Mouse (Mus musculus) hindbrain, embryonic 14.5 days (tissue): ENCODE results near the gene Wwp2. TPM values are rescaled to one million over a fixed set of nuclear protein-coding genes. Genes with fewer than 3 reads are reported as not detected.

Source experiments
- ATAC-seq: fragments of 200-750 bp; cut with Nextera tagmentation; 2 replicates; pipeline ENCODE4 v1.8.0; 2017; ENCODE audit warnings: moderate number of reproducible peaks, mild to moderate bottlenecking, moderate TSS enrichment, moderate library complexity; ENCODE audit not compliant: low FRiP score
- DNase-seq: peaks from one replicate; pipeline ENCODE4 v3.0.0-alpha.2; 2015; ENCODE audit warnings: low spot score
- H3K27ac ChIP-seq: fragments of 300-500 bp; sonication (generic); 2 replicates; pipeline ENCODE4 v1.5.1; 2014; ENCODE audit warnings: mild to moderate bottlenecking, moderate library complexity
- H3K27me3 ChIP-seq: fragments of 300-500 bp; sonication (generic); 2 replicates; pipeline ENCODE4 v1.6.1; 2014; ENCODE audit warnings: mild to moderate bottlenecking, low read length, mixed read lengths; ENCODE audit not compliant: control insufficient read depth, insufficient read depth
- H3K36me3 ChIP-seq: fragments of 300-500 bp; sonication (generic); replicated peaks from 2 replicates; pipeline ENCODE4 v1.6.1; 2014; ENCODE audit not compliant: control insufficient read depth, insufficient read depth
- H3K4me1 ChIP-seq: fragments of 300-500 bp; sonication (generic); replicated peaks from 2 replicates; pipeline ENCODE4 v1.6.1; 2014; ENCODE audit warnings: antibody characterized with exemption, low read length, mixed read lengths; ENCODE audit not compliant: control insufficient read depth, insufficient read depth
- H3K4me2 ChIP-seq: fragments of 300-500 bp; sonication (generic); replicated peaks from 2 replicates; pipeline ENCODE4 v1.6.1; 2014; ENCODE audit warnings: mild to moderate bottlenecking, moderate library complexity
- H3K4me3 ChIP-seq: fragments of 300-500 bp; sonication (generic); replicated peaks from 2 replicates; pipeline ENCODE4 v1.5.1; 2014; ENCODE audit warnings: mild to moderate bottlenecking, low read length
- H3K9ac ChIP-seq: fragments of 300-500 bp; sonication (generic); 2 replicates; pipeline ENCODE4 v1.6.1; 2014
- H3K9me3 ChIP-seq: fragments of 300-500 bp; sonication (generic); 2 replicates; pipeline ENCODE4 v1.6.1; 2016; ENCODE audit warnings: low read length; ENCODE audit not compliant: control insufficient read depth
- WGBS: fragments of 180-500 bp; shearing (Covaris S2); extraction: QIAGEN DNeasy Blood & Tissue Kit; methylation state at CpG from one replicate; pipeline ENCODE4 v1.1.7; 2014; 5-methylcytosine and 5-hydroxymethylcytosine counted together
- polyA plus RNA-seq: library from polyadenylated mRNA; unstranded; fragments of >200 nt; fragmentation: Nextera tagmentation; extraction: Ambion mirVana; gene quantifications from 2 replicates; pipeline ENCODE4 v1.2.1, GENCODE M21; 2014

The Wwp2 gene
- polyA plus RNA-seq, 1 experiment from 2014 or later: 37.5 TPM

GRCm38 (mm10) chr8:107447713-107448112, 11.5 kb downstream of the Wwp2 start:
- Histone ChIP-seq H3K4me1 (no peaks in the 10 kb centered on the region), H3K27ac (no peak overlapping the region), H3K4me3 (no peak overlapping the region), H3K36me3 (peaks cover 2% of the 10 kb centered on the region; the same call in 1 of the 2 replicates), H3K9ac (no peak overlapping the region), H3K27me3 (no peaks in the 10 kb centered on the region), H3K4me2 (no peak overlapping the region), H3K9me3 (no peaks in the 10 kb centered on the region)
- no peak for DNase-seq
- no peak for ATAC-seq

- 64% methylated on average over 4 of the region's 4 CpGs for WGBS
- no peaks in the 10 kb centered on the region for H3K27me3 ChIP-seq
- H3K4me2 ChIP-seq: no peak overlapping the region
- no peak overlapping the region for H3K27ac ChIP-seq
- DNase-seq: no peak
- no peaks in the 10 kb centered on the region for H3K9me3 ChIP-seq
- ATAC-seq: no peak
- H3K36me3 ChIP-seq: peaks cover 9% of the 10 kb centered on the region
- no peak overlapping the region for H3K4me3 ChIP-seq
- no peak overlapping the region for H3K9ac ChIP-seq
- no peaks in the 10 kb centered on the region for H3K4me1 ChIP-seq
Observed at GRCm38 (mm10) chr8:107448382-107448889, 12.3 kb downstream of the Wwp2 start.

- ATAC-seq (no peak), DNase-seq (no peak)
- Histone ChIP-seq H3K27me3 (no peaks in the 10 kb centered on the region), H3K4me1 (no peaks in the 10 kb centered on the region), H3K9ac (no peak overlapping the region), H3K4me3 (no peak overlapping the region), H3K4me2 (no peak overlapping the region), H3K36me3 (peaks cover 14% of the 10 kb centered on the region), H3K27ac (no peak overlapping the region), H3K9me3 (no peaks in the 10 kb centered on the region)
- 30% methylated on average over 8 of the region's 8 CpGs for WGBS
Observed at GRCm38 (mm10) chr8:107449130-107449529, 13.0 kb downstream of the Wwp2 start.

- Histone ChIP-seq H3K36me3 (peaks cover 14% of the 10 kb centered on the region), H3K4me3 (no peak overlapping the region), H3K4me2 (no peak overlapping the region), H3K27ac (no peak overlapping the region), H3K9me3 (no peaks in the 10 kb centered on the region), H3K4me1 (no peaks in the 10 kb centered on the region), H3K9ac (no peak overlapping the region), H3K27me3 (no peaks in the 10 kb centered on the region)
- WGBS: 80% methylated on average over 6 of the region's 6 CpGs
- DNase-seq (no peak), ATAC-seq (no peak)
Observed at GRCm38 (mm10) chr8:107449655-107450054, 13.5 kb downstream of the Wwp2 start.

- H3K4me1 ChIP-seq: no peaks in the 10 kb centered on the region
- H3K36me3 ChIP-seq: peaks cover 24% of the 10 kb centered on the region
- 88% methylated on average over 13 of the region's 13 CpGs for WGBS
- ATAC-seq (no peak), DNase-seq (no peak)
- H3K27ac ChIP-seq: no peak overlapping the region
- H3K9ac ChIP-seq: no peak overlapping the region
- no peak overlapping the region for H3K4me3 ChIP-seq
- no peaks in the 10 kb centered on the region for H3K27me3 ChIP-seq
- H3K9me3 ChIP-seq: no peaks in the 10 kb centered on the region
- no peak overlapping the region for H3K4me2 ChIP-seq
Observed at GRCm38 (mm10) chr8:107451414-107452066, 15.4 kb downstream of the Wwp2 start.

- WGBS: 96% methylated on average over 11 of the region's 11 CpGs
- no peaks in the 10 kb centered on the region for H3K4me1 ChIP-seq
Observed at GRCm38 (mm10) chr8:107453386-107453785, 17.2 kb downstream of the Wwp2 start.

GRCm38 (mm10) chr8:107455268-107455667, 19.1 kb downstream of the Wwp2 start:
- H3K9me3 ChIP-seq: no peaks in the 10 kb centered on the region
- peaks cover 53% of the 10 kb centered on the region for H3K36me3 ChIP-seq
- no peak overlapping the region for H3K4me3 ChIP-seq
- H3K27me3 ChIP-seq: no peaks in the 10 kb centered on the region
- no peak overlapping the region for H3K27ac ChIP-seq
- no peaks in the 10 kb centered on the region for H3K4me1 ChIP-seq
- no peak overlapping the region for H3K9ac ChIP-seq
- 14% methylated on average over 3 of the region's 3 CpGs for WGBS
- H3K4me2 ChIP-seq: no peak overlapping the region
- DNase-seq (peak; percentile 69), ATAC-seq (no peak)

More at GRCm38 (mm10) chr8:107453386-107453785, 17.2 kb downstream of the Wwp2 start:
- no peak overlapping the region for H3K4me3 ChIP-seq
- no peak overlapping the region for H3K9ac ChIP-seq
- DNase-seq (no peak), ATAC-seq (no peak)
- no peak overlapping the region for H3K4me2 ChIP-seq
- no peaks in the 10 kb centered on the region for H3K9me3 ChIP-seq
- H3K36me3 ChIP-seq: peaks cover 37% of the 10 kb centered on the region
- no peaks in the 10 kb centered on the region for H3K27me3 ChIP-seq
- no peak overlapping the region for H3K27ac ChIP-seq

- no peak overlapping the region for H3K9ac ChIP-seq
- DNase-seq (no peak), ATAC-seq (no peak)
- WGBS: 89% methylated on average over 4 of the region's 4 CpGs
- H3K9me3 ChIP-seq: no peaks in the 10 kb centered on the region
- H3K27me3 ChIP-seq: no peaks in the 10 kb centered on the region
- no peak overlapping the region for H3K27ac ChIP-seq
- peaks cover 75% of the 10 kb centered on the region for H3K36me3 ChIP-seq
- H3K4me3 ChIP-seq: no peak overlapping the region
- H3K4me1 ChIP-seq: no peaks in the 10 kb centered on the region
- no peak overlapping the region for H3K4me2 ChIP-seq
Observed at GRCm38 (mm10) chr8:107457725-107458124, 21.6 kb downstream of the Wwp2 start.

- H3K36me3 ChIP-seq: peaks cover 75% of the 10 kb centered on the region
- H3K27me3 ChIP-seq: no peaks in the 10 kb centered on the region
- no peak overlapping the region for H3K4me3 ChIP-seq
- WGBS: 90% methylated on average over 6 of the region's 6 CpGs
- no peaks in the 10 kb centered on the region for H3K4me1 ChIP-seq
- H3K27ac ChIP-seq: no peak overlapping the region
- no peak overlapping the region for H3K4me2 ChIP-seq
- ATAC-seq (no peak), DNase-seq (no peak)
- H3K9ac ChIP-seq: no peak overlapping the region
- no peaks in the 10 kb centered on the region for H3K9me3 ChIP-seq
Observed at GRCm38 (mm10) chr8:107458281-107458680, 22.1 kb downstream of the Wwp2 start.

GRCm38 (mm10) chr8:107462423-107462822, 26.3 kb downstream of the Wwp2 start:
- H3K4me1 ChIP-seq: no peaks in the 10 kb centered on the region
- no peak overlapping the region for H3K27ac ChIP-seq
- H3K9ac ChIP-seq: no peak overlapping the region
- no peak overlapping the region for H3K4me2 ChIP-seq
- ATAC-seq (no peak), DNase-seq (no peak)
- 93% methylated on average over 5 of the region's 5 CpGs for WGBS
- H3K36me3 ChIP-seq: peaks cover 77% of the 10 kb centered on the region
- H3K9me3 ChIP-seq: no peaks in the 10 kb centered on the region
- H3K4me3 ChIP-seq: no peak overlapping the region
- no peaks in the 10 kb centered on the region for H3K27me3 ChIP-seq
